Mouse (Mus musculus): Measurements from ENCODE around the gene Fignl1.

DNA sequence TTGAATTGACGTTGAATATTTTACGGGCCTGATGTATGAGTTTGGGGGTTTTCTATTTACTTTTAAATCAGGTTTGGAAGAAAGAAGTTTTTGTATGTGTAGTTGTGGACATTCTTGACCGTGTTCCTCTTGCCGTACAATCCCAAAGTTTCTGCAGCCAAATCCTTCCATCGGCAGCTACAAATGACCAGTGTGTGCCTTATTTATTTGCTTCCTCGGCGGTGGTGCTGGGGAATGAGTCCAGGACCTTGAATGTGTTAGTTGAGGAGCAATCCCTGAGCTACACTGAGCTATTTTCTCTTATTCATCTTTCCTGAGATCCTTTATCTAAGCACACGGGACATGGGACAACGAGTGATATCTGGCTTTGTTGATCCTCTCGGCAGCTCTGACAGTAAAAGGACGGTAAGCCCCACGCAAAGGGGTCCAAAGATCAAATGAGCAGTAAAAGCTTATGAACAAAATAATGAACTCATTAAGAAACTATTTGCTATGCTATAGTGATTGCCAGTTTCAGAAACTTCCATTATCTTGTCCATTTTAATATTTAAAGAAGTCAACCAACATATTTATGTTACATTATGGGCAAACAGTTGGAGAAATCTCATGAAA lies 22.2 kb upstream of the Fignl1 start:
- no peak for TF ChIP-seq CTCF (IDR thresholded peaks at IDR 0.05; ENCODE audit: low read depth, low read length)
- no peak for TF ChIP-seq POLR2AphosphoS5 (IDR thresholded peaks at IDR 0.05; ENCODE audit: insufficient replicate concordance, low read depth, low read length)
- TF ChIP-seq GATA1 (IDR thresholded peaks at IDR 0.05; ENCODE audit: borderline replicate concordance, low read length) = no peak
- TF ChIP-seq TAL1 (conservative IDR thresholded peaks at IDR 0.05; ENCODE audit: low read depth, low read length) = no peak
